Mouse (Mus musculus) neural tube, embryonic 11.5 days (tissue): ENCODE measurements around the gene Svop. TPM values are rescaled to one million over a fixed set of nuclear protein-coding genes. Genes with fewer than 3 reads are reported as not detected.

Experiments
- ATAC-seq: fragments of 200-750 bp; cut with Nextera tagmentation; 2 replicates; pipeline ENCODE4 v1.8.0; 2017; ENCODE audit warnings: moderate number of reproducible peaks, mild to moderate bottlenecking, moderate TSS enrichment, moderate library complexity; ENCODE audit not compliant: insufficient read depth, low FRiP score, low TSS enrichment
- DNase-seq: peaks from one replicate; pipeline ENCODE4 v3.0.0-alpha.2; 2015; ENCODE audit warnings: low spot score
- H3K27ac ChIP-seq: fragments of 300-500 bp; sonication (generic); 2 replicates; pipeline ENCODE4 v1.5.1; 2014; ENCODE audit warnings: low read depth, mild to moderate bottlenecking, low read length
- H3K27me3 ChIP-seq: fragments of 300-500 bp; sonication (generic); 2 replicates; pipeline ENCODE4 v1.6.1; 2014; ENCODE audit warnings: mild to moderate bottlenecking, low read length, mixed read lengths; ENCODE audit not compliant: control insufficient read depth, insufficient read depth
- H3K36me3 ChIP-seq: fragments of 300-500 bp; sonication (generic); 2 replicates; pipeline ENCODE4 v1.6.1; 2014; ENCODE audit warnings: mild to moderate bottlenecking, low read length, moderate library complexity, mixed read lengths; ENCODE audit not compliant: control insufficient read depth, insufficient read depth
- H3K4me1 ChIP-seq: fragments of 300-500 bp; sonication (generic); 2 replicates; pipeline ENCODE4 v1.6.1; 2014; ENCODE audit warnings: low read length, mixed read lengths; ENCODE audit not compliant: control insufficient read depth, insufficient read depth
- H3K4me2 ChIP-seq: fragments of 300-500 bp; sonication (generic); 2 replicates; pipeline ENCODE4 v1.6.1; 2014; ENCODE audit warnings: low read depth, mild to moderate bottlenecking, moderate library complexity
- H3K4me3 ChIP-seq: fragments of 300-500 bp; sonication (generic); 2 replicates; pipeline ENCODE4 v1.5.1; 2014; ENCODE audit warnings: low read depth, low read length
- H3K9ac ChIP-seq: fragments of 300-500 bp; sonication (generic); 2 replicates; pipeline ENCODE4 v1.6.1; 2014; ENCODE audit warnings: mild to moderate bottlenecking, low read length
- H3K9me3 ChIP-seq: fragments of 300-500 bp; sonication (generic); 2 replicates; pipeline ENCODE4 v1.6.1; 2016; ENCODE audit warnings: low read length; ENCODE audit not compliant: control insufficient read depth
- WGBS: fragments of 180-500 bp; shearing (Covaris S2); extraction: QIAGEN DNeasy Blood & Tissue Kit; methylation state at CpG from one replicate; pipeline ENCODE4 v1.1.7; 2014; 5-methylcytosine and 5-hydroxymethylcytosine counted together
- polyA plus RNA-seq: library from polyadenylated mRNA; unstranded; fragments of >200 nt; fragmentation: Nextera tagmentation; extraction: Ambion mirVana; gene quantifications from 2 replicates; pipeline ENCODE4 v1.2.1, GENCODE M21; 2014

The Svop gene
- polyA plus RNA-seq, 1 experiment from 2014 or later = 32.9 TPM

DNA sequence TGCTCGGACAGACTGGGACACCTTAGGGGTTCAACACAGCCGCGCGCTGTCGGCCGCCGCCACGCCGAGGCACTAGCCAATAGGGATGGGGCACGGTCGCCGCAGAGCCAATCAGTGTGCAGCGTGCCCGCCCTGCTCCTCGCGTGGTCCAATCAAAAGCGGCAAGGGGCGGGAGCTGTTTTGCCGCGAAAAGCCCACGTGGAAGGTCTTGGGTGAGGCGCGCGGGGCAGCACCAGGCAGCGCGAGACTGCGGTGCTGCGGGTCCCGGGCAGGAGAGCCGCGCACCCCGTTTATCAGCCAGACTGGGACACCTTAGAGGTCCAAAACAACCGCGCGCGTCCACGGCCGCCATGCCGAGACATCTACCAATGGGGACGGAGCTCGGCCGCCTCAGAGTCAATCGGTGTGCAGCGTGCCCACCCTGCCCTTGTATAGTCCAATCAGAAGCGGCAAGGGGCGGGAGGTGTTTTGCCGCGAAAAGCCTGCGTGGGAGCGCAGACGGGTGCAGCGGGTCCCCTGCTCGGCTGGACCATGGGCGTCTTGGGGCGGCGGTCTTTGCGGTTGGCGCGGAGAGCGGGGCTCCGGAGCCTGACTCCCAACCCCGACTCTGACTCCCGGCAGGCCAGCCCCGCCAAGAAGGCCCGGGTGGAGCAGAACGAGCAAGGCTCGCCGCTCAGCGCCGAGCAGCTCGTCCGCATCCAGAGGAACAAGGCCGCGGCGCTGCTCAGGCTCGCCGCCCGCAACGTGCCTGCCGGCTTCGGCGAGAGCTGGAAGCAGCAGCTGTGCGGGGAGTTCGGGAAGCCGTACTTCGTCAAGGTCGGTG is 39.5 kb upstream of the Svop start:
- peak overlapping the region; percentile 95 for H3K4me2 ChIP-seq
- H3K4me3 ChIP-seq = peak overlapping the region; percentile 72
- WGBS = under 1% methylated on average over 87 of the region's 87 CpGs
- H3K9me3 ChIP-seq = no peaks in the 10 kb centered on the region
- no peaks in the 10 kb centered on the region for H3K36me3 ChIP-seq
- peak overlapping the region; percentile 50 for H3K9ac ChIP-seq
- peaks cover 4% of the 10 kb centered on the region; the same call in 1 of the 2 replicates for H3K4me1 ChIP-seq
- H3K27me3 ChIP-seq = no peaks in the 10 kb centered on the region
- DNase-seq (peak; percentile 92), ATAC-seq (peak; percentile 98)
- H3K27ac ChIP-seq = no peak overlapping the region

DNA sequence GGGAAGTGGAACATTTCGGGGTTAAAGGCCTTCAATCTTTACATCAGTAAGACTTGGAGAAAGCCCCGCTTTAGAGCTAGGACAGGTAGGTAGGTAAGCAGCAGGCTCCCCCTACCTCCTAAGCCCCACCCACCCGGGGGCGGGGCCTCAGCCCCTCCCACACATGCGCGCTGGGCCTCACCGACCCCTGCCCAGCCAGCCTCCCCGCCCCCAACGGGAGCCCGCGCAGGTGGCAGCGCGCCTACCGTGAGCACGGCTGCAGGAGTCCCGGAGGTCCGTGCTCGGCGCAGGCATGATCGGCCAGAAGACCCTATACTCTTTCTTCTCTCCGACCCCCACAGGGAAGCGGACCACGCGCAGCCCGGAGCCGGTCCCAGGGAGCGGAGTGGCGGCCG is 38.8 kb upstream of the Svop start, which contains the start of gene Ung:
Gene Ung (plus strand): TSS at position 176 of the 395 bp plus-strand sequence.
- Histone ChIP-seq H3K27me3 (no peaks in the 10 kb centered on the region), H3K4me1 (peaks cover 4% of the 10 kb centered on the region; the same call in 1 of the 2 replicates), H3K27ac (no peak within 1 kb of the TSS), H3K4me3 (peak within 1 kb of the TSS; percentile 72), H3K36me3 (no peaks in the 10 kb centered on the region), H3K4me2 (peak within 1 kb of the TSS; percentile 95), H3K9ac (peak within 1 kb of the TSS; percentile 50), H3K9me3 (no peaks in the 10 kb centered on the region)
- DNase-seq (peak; percentile 78), ATAC-seq (peak; percentile 46)
- WGBS = under 1% methylated on average over 25 of the region's 29 CpGs

DNA sequence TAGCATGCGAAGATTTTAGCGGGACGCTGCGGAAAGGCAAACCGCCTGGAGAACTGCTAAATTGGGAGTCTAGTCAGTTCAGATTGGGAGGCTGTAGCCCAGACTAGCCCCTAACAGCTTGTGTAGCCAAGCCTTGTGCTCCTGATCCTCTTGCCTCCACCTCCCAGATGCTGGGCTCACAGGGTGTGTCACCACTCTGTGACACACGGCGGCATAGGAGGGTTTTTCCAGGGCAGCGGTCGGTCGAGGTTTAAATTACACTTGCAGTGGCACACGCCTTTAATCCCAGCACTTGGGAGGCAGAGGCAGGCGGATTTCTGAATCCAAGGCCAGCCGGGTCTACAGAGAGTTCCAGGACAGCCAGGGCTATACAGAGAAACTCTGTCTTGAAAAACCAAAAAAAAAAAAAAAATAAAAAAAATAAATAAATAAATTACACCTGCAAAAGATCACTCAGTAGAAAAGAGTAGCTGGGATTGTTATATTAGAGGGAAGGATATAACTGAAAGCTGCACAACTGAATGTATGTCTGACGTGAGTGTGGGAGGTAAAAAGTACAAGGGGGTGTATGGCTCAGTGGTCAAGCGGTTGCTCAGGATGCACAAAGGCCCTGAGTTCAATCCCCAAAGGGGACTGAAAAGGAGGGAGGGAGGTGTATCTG is 38.3 kb upstream of the Svop start:
- peaks cover 4% of the 10 kb centered on the region; the same call in 1 of the 2 replicates for H3K4me1 ChIP-seq
- ATAC-seq (no peak), DNase-seq (no peak)
- no peak overlapping the region for H3K9ac ChIP-seq
- WGBS = 81% methylated on average over 15 of the region's 15 CpGs
- H3K4me3 ChIP-seq = peak overlapping the region; percentile 72
- no peak overlapping the region for H3K27ac ChIP-seq
- peak overlapping the region; percentile 95 for H3K4me2 ChIP-seq
- no peaks in the 10 kb centered on the region for H3K9me3 ChIP-seq
- H3K27me3 ChIP-seq = no peaks in the 10 kb centered on the region
- no peaks in the 10 kb centered on the region for H3K36me3 ChIP-seq

DNA sequence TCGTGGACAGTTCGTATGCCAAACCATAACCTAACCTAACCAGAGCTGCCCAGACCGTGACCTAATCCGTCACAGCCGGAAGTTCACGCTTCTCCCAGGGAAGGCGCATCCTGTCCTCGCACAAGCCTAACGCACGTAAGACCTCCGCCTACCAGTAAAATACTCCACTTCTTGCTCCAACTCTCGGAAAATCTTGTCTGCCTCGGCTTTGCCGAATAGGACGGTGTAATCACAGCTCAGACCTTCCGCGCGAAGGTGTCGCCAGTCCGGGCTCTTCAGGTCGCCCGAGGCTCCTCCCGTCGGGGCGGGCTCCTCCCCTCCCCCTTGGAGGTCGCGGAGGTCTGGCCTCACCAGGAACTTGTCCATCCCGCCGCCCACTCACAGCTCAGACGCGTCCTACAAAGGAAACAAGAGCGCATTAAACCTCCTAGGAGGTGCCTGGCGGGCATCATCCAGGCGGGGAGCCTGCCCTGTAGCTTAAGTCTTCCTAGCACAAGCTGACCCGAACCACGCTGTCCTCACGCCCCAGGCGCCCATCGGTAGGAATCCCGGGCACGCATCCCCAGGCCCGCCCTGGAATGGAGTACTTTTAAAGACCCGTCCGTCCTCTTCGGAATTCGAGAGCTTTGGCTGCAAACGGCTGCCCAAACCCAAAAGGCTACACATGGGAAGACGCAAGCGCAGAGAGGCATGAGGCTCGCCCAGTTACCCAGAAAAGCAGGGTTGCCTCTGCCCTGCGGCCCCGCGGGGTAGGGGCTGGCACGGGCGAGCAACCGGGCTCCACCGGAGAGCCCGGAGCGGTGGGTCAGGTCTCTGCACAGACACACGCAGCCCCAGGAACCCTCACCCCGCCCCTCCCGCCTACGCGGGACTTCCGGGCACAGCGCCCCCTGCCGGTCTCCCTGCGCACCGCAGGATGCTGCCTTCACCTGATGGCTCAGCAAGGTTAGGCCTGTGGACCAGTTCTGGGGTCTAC is 36.3 kb upstream of the Svop start, which contains the start of gene Alkbh2:
Gene Alkbh2 (minus strand): TSS at position 845 of the 976 bp plus-strand sequence.
- Histone ChIP-seq H3K4me2 (peak within 1 kb of the TSS; percentile 95), H3K27me3 (no peaks in the 10 kb centered on the region), H3K4me1 (peaks cover 3% of the 10 kb centered on the region; the same call in 1 of the 2 replicates), H3K36me3 (peaks cover 7% of the 10 kb centered on the region), H3K9me3 (no peaks in the 10 kb centered on the region), H3K4me3 (peak within 1 kb of the TSS; percentile 59), H3K9ac (peak within 1 kb of the TSS; percentile 75), H3K27ac (peak within 1 kb of the TSS; percentile 76)
- under 1% methylated on average over 68 of the region's 69 CpGs for WGBS
- ATAC-seq (0 out of 2 replicates have a peak, but pooled peaks have one; percentile 22), DNase-seq (peak; percentile 91)

DNA sequence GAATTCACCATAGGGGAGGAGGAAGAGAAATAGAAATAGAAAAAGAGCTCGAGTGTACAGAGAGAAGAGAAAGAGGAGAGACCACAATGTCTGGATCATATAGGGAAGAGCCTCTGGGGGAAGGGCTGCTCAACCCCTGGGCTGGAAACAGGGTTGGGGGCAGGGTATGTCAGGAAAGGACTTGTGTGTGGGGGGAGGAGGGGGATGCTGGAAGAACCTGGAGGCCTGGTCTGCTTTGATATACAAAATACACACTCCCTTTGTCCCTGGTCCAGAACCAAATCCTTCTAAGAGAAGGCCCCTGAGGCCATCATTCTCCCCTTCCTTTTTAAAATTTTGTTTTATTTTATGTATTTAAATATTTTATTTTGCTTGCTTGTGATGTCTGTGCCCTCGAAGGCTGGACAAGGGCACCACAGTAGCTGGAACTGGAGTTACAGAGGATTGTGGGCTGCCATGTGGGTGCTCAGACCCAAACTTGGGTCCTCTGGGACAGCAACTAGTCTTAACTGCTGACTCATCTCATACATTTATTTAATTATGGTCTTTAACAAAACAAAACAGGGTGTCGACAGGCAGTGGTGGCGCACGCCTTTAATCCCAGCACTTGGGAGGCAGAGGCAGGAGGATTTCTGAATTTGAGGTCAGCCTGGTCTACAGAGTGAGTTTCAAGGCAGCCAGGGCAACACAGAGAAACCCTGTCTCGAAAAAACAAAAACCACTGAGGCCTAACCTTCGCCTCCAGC is 35.3 kb upstream of the Svop start:
- ATAC-seq (no peak), DNase-seq (no peak)
- Histone ChIP-seq H3K36me3 (peaks cover 13% of the 10 kb centered on the region), H3K9ac (no peak overlapping the region), H3K4me2 (no peak overlapping the region), H3K27me3 (no peaks in the 10 kb centered on the region), H3K27ac (no peak overlapping the region), H3K9me3 (no peaks in the 10 kb centered on the region), H3K4me3 (no peak overlapping the region), H3K4me1 (no peaks in the 10 kb centered on the region)
- WGBS = 89% methylated on average over 7 of the region's 7 CpGs

DNA sequence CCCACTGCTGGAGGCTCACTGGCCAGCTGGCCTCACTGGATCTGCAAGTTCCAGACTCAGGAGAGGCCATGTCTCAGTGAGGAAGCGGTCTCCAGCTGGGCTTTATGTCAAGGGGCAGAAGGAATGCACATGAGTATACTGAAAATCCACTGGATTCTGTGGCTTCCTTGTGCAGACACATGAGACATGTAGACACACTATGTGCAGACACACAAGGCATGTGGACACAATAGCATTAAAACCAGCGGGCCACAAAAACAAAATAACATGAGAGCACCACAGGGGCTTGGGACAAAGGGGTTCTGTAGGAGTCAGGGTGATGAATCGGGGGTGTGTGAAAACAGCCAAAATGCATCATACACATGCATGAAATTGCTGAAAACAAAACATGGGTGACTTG is 34.6 kb upstream of the Svop start:
- H3K36me3 ChIP-seq = peaks cover 16% of the 10 kb centered on the region
- DNase-seq (no peak), ATAC-seq (no peak)
- no peak overlapping the region for H3K4me3 ChIP-seq
- H3K4me2 ChIP-seq = no peak overlapping the region
- 88% methylated on average over 3 of the region's 3 CpGs for WGBS
- no peak overlapping the region for H3K27ac ChIP-seq
- H3K9ac ChIP-seq = no peak overlapping the region
- H3K9me3 ChIP-seq = no peaks in the 10 kb centered on the region
- no peaks in the 10 kb centered on the region for H3K4me1 ChIP-seq
- H3K27me3 ChIP-seq = no peaks in the 10 kb centered on the region

DNA sequence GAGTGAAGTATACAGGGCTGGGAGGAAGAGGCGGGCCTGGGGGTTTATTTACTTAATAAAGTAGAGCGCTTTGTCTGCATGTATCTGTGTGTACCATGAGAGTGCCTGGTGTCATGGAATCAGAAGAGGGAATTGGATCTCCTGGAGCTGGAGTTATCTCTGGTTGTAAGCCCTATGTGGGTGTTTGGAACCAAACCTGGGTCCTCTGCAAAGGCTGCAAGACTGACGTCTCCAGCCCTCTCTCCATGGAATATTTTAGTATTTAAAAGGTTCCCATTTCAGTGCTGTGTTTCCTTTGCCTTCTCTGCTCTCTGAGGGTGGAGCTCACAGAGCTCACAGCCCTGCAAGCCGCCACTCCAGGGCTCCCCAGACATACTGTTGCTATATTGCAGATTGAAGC is 28.4 kb upstream of the Svop start:
- no peaks in the 10 kb centered on the region for H3K4me1 ChIP-seq
- no peak overlapping the region for H3K4me2 ChIP-seq
- no peak overlapping the region for H3K27ac ChIP-seq
- no peak overlapping the region for H3K9ac ChIP-seq
- H3K9me3 ChIP-seq = no peaks in the 10 kb centered on the region
- 88% methylated on average over 4 of the region's 4 CpGs for WGBS
- ATAC-seq (no peak), DNase-seq (no peak)
- peaks cover 21% of the 10 kb centered on the region for H3K36me3 ChIP-seq
- H3K4me3 ChIP-seq = no peak overlapping the region
- H3K27me3 ChIP-seq = no peaks in the 10 kb centered on the region
